Mouse (Mus musculus) mouse embryonic stem cell (cell line): ENCODE measurements around the gene Plb1.

Experiments used
- in situ Hi-C, 2 experiments: fragments of 300-500 bp; cut with MboI; formaldehyde crosslinking; loops; 1 replicate in 1 of 2; 3 replicates in 1 of 2; pipeline ENCODE4 v1.14.3; 2019 to 2020; ENCODE audit warnings: low sequenced_read_pairs in 2 of 2, low pct_unique_long_range_greater_than_20kb in 1 of 2, mixed read lengths in 1 of 2; ENCODE audit not compliant: unreplicated experiment in 1 of 2

Gene Plb1

DNA sequence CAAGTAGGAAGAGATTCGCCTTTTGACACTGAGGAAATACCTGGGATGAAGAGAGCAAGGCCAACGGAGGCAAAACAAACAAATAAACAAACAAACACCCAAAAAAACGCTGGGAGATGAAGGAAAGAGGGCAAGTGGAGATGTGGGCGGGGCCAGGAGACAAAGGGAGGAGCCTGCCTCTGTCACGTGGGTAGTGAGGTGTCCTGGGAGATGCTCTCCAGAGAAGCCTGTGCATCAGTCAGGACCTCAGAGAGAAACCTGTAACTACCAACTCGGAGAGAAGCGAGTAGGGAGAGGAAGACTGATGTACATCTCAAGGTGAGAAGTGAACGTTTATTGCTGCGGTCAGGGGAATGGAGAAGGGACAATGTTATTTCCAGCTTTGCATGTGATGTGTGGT lies at the start of gene Plb1:
Gene Plb1, plus strand, starts transcription at position 235 of the 400 bp plus-strand sequence.
- in situ Hi-C loops = no loop called here

DNA sequence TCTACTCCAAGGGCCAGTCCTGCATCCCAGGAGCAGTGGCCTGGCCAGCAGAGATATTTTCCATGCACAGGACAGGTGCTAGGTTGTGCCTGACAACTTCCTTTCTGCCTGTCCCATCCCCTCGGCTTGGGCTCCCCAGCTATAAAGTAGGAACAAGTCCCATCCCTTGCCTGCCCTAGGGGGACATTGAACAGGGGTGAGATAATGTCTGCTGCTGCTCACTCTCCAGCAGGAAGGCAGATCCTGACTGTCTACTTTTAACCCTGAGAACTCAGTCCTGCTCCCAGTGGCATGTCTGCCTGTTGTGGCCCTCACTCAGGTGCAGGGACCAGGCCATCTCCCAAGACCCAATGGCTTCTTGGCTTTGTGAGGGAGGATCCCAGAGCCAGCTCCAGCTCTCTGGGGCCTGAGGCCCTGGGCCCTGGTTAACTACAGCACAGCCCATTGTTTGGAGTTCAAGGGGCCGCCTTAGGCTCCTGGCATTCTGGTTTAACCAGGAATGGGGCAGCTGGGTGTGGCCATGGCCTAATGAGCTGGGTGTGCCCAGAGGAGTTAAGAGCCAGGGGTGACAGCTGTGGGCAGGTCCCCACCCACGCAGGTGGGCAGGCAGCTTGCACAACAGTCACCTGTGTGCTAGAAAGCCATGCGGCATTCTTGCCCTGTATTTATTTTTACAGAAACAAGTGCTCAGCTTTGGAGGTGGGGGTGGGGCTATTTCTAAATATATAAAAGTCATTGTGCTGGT lies 49.5 kb upstream of the Plb1 start:
- in situ Hi-C loops = no loop called here

DNA sequence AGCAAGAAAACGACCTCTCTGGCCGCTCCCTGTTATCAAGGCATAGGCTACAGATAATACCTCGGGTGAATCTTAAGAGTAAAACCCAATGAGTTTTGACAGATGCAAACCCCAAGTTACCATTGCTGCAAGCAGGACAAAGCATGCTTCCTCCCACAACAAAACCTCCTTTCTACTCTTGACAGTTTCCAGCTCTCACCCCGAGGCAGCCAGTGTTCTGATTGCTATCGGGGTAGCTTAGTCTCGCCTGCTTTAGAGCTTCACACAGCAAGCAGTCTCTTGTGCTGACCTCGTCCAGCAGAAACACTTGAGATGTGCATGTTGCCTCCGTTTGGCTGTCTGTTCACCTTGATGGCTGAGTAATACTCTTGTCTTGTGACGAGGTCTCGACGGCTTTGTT lies 44.8 kb upstream of the Plb1 start:
- in situ Hi-C loops = no loop called here

DNA sequence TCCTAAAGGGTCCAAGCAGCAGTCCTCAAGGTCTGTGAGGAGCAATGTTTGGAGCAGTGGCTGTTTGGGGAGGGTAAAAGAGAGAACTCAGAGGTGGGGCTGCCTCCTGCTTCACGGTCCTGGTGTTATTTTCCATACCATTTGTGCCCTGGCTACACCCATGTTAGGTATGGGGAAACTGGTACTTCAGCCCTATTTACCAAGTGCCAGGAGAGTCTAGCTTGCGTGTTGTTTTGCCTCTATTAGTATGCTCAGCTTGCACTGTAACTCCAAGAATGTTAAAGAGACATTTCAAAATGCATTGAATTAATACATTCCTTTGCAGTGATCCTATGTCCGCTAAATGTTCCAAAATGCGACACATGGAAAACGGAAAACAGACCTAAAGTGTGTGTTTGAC lies 41.2 kb upstream of the Plb1 start:
- in situ Hi-C loops = loop anchor here in 1 of 2 experiments (10.0 kb wide), 1 partner anchor 266 kb away; no protein-coding TSS in a partner anchor

DNA sequence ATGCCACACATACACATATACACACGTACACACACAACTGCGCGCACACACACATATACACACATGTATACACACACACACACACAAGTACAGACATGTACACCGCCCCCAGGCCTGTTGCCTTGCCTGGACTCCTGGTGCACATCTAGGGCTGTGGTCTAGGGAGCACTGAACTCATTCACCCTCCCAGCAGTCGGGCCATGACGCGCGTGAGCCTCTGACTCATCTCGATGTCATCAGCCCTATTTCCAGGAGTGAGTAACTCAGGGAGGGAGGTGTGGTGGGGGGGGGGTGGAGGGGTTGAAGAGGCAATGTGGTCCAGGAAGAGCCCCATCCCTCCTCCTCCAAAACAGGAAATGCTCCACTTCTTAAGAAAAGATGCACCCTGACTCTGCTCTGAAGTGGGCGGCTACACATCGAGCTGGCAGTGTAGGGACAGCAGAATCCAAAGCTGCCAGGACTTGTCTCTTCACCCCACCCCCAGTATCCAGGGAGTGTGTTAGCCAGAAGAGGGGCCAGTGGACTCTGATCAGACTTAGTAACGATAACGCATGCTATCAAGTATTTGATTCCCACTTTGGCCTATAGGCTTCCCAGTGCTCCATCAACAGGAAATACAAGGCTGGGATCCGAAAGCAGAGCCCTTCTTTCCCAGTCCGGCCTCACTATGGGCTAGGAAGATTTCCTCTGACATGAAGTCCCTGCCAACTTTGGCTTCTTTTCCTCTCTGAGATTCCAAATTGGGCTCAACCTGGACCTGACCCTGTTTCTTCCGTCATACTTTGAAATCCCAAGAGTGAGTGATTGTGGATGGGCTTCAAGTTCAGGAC lies 40.3 kb upstream of the Plb1 start:
- in situ Hi-C loops = loop anchor here in 1 of 2 experiments (10.0 kb wide), 1 partner anchor 267 kb away; no protein-coding TSS in a partner anchor

DNA sequence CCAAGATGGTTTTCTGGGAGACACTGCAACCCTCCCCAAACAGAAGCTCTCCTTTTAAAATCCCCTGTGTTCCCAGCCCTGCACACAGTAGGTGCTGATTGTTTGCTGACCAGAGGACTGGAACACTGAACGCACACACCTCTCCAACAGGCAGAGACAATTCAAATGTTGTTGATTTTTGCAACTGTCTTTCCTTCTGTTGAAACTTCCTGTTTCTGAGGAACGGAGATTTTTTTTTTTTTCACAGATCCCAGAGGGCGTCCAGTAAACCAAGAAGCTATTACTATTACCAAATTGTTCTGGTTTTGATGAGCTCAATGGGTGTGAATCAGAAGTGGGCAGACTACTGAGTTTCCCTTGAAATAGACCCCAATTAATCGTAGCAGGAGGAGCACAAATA lies 38.3 kb upstream of the Plb1 start:
- in situ Hi-C loops = loop anchor here in 1 of 2 experiments (10.0 kb wide), 1 partner anchor 269 kb away; no protein-coding TSS in a partner anchor

DNA sequence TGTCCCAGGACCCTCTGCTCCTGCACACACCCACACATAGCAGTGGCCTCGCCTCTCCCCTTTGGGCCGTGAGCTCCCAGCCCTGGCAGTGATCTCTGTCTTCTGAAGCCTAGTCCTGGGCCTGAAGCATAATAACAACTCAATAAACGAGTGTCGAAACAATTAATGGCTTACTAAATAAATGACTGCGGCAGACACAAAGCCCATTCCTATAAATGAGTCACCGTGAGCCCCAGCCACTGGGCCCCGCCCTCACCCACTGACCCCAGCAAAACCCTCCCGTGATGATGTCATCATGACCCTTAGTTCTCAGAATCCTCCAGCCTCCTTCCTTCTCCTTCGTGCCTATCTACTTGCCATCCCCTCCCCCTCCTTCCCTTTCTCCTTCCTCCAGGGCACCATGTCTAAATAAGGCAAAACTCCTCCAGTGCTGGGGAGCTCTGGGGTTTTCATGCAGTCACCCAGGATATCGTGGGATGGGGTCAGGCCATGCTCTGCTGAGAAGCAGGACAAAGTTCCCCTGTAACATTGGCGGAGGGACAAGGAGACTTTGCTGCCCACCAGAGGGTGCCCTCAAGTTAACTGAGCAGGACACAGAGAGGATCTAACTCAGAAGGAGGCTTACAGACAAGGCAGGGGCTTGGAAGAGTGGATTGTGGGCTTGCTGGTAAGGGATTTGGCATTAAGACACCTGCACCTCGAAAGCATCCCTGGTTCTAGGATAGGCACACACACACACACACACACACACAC lies 36.5 kb upstream of the Plb1 start:
- in situ Hi-C loops = loop anchor here (5.0 to 10.0 kb wide), 3 partner anchors 271 to 599 kb away; partner anchors contain the start of gene Mrpl33 (in 1 of the 2)

DNA sequence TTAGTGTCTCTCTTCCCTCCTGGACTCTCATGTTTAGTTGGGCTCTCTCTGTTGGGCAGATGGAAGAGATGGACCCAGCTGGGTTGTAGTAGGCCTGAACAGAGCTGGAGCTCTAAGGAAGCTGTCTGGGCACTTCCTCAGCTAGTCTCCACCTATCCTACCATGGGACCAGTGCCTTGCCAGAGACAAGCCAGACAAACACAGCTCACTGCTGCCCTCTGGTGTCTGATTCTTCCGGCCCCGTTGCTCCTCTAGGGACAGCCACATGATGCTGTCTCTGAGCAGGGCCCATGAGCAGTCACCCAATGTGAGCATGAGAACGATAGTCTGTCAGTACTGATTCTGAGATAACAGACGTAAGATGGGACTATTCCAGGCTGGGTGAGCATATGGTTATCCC lies 34.8 kb upstream of the Plb1 start:
- in situ Hi-C loops = loop anchor here (5.0 to 10.0 kb wide), 3 partner anchors 273 to 600 kb away; partner anchors contain the start of gene Mrpl33 (in 1 of the 2)

DNA sequence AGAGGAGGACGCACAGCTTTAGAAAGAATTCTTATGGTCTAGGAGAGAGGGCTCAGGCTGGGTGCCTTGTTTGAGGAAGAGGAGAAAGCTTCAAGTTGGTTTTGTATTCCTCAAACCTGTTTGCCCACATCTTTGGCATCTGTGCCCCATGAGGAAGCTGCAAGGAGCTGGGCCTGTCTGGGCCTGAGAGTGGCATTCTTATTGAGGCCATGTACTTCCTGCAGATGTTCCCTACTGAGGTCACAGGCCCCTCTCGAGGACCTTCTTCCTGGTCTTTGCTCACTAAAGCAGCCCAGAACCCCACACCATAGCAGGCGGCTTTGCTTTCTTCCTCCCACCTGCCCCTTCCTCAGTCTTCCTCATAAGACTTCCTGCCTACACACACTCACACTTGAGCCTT lies 33.4 kb upstream of the Plb1 start:
- in situ Hi-C loops = loop anchor here (5.0 to 10.0 kb wide), 3 partner anchors 274 to 602 kb away; partner anchors contain the start of gene Mrpl33 (in 1 of the 2)

DNA sequence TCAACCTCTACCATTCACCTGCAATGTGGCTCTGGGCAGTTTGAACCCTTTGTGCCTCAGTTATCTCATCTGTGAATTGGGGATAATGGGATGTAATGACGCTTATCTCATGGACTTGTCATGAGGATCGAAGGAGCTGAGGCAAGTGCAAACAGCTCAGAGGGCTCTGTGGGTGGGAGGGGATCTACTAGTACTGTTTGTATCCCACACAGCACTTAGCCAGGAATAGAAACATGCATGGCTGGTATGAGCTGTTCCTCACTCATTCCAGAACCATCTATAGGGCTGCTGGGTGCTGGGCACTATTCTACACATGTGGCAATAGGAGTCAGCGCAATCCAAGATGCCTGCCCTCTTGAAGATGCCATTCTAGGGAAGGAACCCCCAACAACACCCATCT lies 32.9 kb upstream of the Plb1 start:
- in situ Hi-C loops = loop anchor here (5.0 to 10.0 kb wide), 3 partner anchors 275 to 602 kb away; partner anchors contain the start of gene Mrpl33 (in 1 of the 2)

DNA sequence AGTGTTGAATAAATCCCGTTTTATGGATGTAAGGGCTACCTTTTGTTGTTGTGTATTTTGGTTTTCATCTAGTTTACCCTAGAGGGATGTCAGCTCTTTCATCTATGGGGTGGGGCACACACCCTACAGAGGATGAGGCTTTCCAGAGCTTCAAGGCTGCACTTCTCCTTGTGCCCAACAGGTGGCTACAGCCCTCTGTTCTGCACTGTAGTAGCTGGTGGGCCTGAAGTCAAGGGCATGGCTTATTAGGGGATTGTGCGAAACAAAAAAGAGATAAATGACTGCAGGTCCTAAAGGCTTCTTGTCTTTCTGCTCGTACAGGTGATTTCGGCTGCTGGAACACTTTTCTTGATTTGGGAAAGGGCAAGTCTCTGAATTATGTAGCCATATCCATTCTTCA lies 27.9 kb upstream of the Plb1 start:
- in situ Hi-C loops = loop anchor here in 1 of 2 experiments (25.0 kb wide), 1 partner anchor 308 kb away; no protein-coding TSS in a partner anchor

DNA sequence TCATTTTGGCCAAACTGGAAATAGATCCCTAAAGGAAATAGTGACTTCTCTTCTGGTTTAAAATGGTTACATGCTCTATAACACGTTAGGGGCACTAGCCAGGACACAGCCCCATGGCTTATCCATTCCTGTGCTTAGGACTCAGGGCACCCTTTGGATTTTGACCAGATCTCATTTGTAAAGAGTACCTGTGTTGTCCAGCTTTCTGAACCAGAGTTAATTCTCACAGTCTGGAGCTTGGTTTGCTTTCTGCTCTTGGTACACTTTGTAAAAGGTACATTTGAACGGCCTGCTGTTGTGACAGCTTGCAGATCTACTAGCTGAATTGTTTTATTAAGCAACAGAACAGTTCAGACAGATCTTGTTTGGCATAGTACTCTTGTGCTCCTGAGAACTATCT lies 25.8 kb upstream of the Plb1 start:
- in situ Hi-C loops = loop anchor here in 1 of 2 experiments (25.0 kb wide), 1 partner anchor 306 kb away; no protein-coding TSS in a partner anchor

DNA sequence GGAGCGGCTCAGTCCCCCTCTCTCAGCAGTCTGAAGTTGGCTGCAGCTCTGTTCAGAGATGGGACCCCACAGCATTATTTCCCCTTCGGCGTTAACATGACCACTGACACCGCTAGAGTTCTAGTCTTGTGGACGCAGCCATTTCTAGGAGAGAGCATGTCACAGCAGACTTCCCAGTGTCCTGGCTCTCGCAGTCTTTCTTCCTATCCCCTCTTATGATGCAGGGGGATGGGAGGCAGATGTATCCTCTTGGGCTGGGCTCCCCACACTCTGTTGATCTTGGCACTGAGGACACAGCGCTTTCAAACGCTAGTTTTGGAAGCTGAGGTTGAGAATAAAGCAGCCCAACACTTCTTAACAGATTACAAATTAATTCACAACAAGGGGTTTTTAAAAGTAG lies 24.0 kb upstream of the Plb1 start:
- in situ Hi-C loops = loop anchor here in 1 of 2 experiments (25.0 kb wide), 1 partner anchor 304 kb away; no protein-coding TSS in a partner anchor

DNA sequence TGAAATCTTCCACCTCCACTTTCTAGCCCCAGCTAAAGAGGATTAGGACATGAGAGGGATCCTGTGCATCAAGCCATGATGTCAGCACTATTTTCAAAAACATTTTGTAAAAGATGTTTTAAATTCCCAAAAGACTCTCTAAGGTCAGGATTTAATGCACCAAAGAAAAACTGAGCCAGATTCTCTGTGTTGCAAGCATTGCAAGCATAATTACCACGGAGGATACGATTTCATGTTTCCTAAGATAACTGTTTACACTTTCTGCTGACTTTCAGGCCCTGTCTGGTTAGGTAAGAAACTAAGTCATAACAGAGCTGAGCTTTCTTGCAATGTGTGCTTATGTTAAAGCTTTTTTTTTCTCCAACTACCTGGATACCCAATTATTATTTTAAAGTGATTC lies 21.5 kb upstream of the Plb1 start:
- in situ Hi-C loops = loop anchor here in 1 of 2 experiments (25.0 kb wide), 1 partner anchor 301 kb away; no protein-coding TSS in a partner anchor

DNA sequence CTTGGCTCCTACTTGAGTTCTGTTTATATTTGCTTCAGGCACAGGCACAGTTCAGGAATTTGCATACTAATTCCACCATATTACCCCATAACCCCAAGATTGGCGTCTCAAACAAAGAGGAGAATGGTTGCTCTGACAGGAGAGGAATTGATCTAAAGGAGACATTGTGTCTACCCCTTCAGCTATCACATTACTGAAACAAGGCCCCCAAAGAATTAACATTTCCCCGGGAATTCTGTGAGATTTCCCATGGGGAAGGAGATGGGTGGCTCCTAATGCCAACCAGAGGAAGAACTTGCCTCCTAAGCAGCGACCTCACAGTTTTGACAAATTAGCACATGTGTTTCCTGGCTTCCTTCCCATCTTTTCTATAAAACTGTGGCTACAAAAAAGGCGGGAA lies 18.8 kb upstream of the Plb1 start:
- in situ Hi-C loops = loop anchor here in 1 of 2 experiments (25.0 kb wide), 1 partner anchor 299 kb away; no protein-coding TSS in a partner anchor

DNA sequence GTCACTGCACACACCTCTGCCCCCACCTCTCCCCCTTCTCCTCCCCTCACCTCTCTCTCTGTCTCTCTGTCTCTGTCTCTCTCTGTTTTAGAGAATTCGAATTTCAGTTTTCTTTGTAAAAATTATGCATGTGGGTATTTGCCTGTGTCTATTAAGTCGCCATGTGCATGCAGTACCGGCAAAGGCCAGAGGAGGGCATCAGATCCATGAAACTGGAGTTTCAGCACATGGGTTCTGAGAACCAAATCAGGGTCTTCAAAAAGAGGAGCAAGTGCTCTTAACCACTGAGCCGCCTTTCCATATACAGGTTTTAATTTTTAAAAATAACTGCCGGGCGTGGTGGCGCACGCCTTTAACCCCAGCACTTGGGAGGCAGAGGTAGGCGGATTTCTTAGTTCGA lies 17.0 kb upstream of the Plb1 start:
- in situ Hi-C loops = loop anchor here in 1 of 2 experiments (25.0 kb wide), 1 partner anchor 297 kb away; no protein-coding TSS in a partner anchor

DNA sequence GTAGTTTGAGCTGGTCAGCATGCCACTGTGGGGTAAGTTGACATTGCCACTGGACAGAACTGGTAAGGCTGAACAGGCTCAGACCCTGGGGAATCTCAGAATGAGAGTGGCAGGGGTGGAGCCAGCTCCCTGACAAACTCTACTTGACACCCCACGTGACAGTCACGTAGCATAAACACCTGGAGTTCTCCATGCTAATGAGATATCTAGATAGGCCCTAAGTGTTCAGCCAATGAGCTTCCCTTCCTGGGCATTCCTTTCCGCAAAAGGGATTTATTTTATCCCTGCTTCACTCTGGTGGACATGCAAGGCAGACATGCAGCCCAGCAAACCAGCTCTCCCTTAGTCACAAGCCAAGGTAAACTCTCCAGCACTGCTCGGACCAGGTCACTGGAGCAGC lies 16.0 kb upstream of the Plb1 start:
- in situ Hi-C loops = loop anchor here in 1 of 2 experiments (25.0 kb wide), 1 partner anchor 296 kb away; no protein-coding TSS in a partner anchor

DNA sequence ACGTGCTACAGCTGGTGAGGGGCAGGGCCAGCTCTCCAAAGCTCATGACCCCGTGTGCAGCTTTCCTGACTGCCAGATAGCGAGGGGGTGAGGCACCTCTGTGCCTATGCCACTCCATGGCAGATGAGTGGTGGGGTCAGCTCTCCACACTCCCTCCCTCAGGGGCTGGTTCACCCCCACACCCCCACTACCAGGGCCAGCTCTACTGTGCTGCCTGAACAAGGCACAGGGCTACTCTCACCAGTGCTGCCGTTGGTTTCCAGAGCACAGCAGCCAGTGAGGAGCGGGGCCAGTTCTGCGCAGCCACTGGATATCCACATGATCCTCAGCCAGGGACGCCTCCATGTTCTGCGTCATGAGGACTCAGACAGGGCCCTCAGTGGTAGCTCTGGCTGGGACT lies 15.0 kb upstream of the Plb1 start:
- in situ Hi-C loops = loop anchor here in 1 of 2 experiments (25.0 kb wide), 1 partner anchor 295 kb away; no protein-coding TSS in a partner anchor
